Mouse (Mus musculus) stomach, postnatal 0 days (tissue): ENCODE measurements at regions not wholly inside any gene's neighbourhood (a gene's known extent, or its start where the extent isn't known, plus 50 kb on each side); places are given as distances from the start of the nearest gene placed in this dataset.

Experiments used
- ATAC-seq: fragments of 200-750 bp; cut with Nextera tagmentation; 2 replicates; pipeline ENCODE4 v1.8.0; 2017; ENCODE audit not compliant: low FRiP score, low TSS enrichment
- DNase-seq: peaks from one replicate; pipeline ENCODE4 v3.0.0-alpha.2; 2016; ENCODE audit warnings: low spot score
- H3K27ac ChIP-seq: fragments of 300-500 bp; sonication (generic); replicated peaks from 2 replicates; pipeline ENCODE4 v1.5.1; 2014; ENCODE audit warnings: mild to moderate bottlenecking, control low read depth
- H3K27me3 ChIP-seq: fragments of 300-500 bp; sonication (generic); 2 replicates; pipeline ENCODE4 v1.6.1; 2014; ENCODE audit warnings: low read length; ENCODE audit not compliant: control insufficient read depth, insufficient read depth
- H3K36me3 ChIP-seq: fragments of 300-500 bp; sonication (generic); 2 replicates; pipeline ENCODE4 v1.6.1; 2014; ENCODE audit warnings: low read length, mixed read lengths; ENCODE audit not compliant: control insufficient read depth, insufficient read depth
- H3K4me1 ChIP-seq: fragments of 300-500 bp; sonication (generic); replicated peaks from 2 replicates; pipeline ENCODE4 v1.6.1; 2014; ENCODE audit warnings: antibody characterized with exemption; ENCODE audit not compliant: control insufficient read depth, insufficient read depth
- H3K4me2 ChIP-seq: fragments of 300-500 bp; sonication (generic); replicated peaks from 2 replicates; pipeline ENCODE4 v1.6.1; 2014; ENCODE audit warnings: low read depth, mild to moderate bottlenecking, control low read depth, moderate library complexity
- H3K4me3 ChIP-seq: fragments of 300-500 bp; sonication (generic); 2 replicates; pipeline ENCODE4 v1.5.1; 2014; ENCODE audit warnings: low read depth, low read length, control low read depth
- H3K9ac ChIP-seq: fragments of 300-500 bp; sonication (generic); 2 replicates; pipeline ENCODE4 v1.6.1; 2014; ENCODE audit warnings: mild to moderate bottlenecking, low read length, control low read depth, mixed read lengths
- H3K9me3 ChIP-seq: fragments of 300-500 bp; sonication (generic); 2 replicates; pipeline ENCODE4 v1.6.1; 2016; ENCODE audit warnings: low read length; ENCODE audit not compliant: control insufficient read depth
- CTCF ChIP-seq: IDR thresholded peaks from 2 replicates; pipeline ENCODE4 v1.5.1; 2016; ENCODE audit warnings: antibody characterized with exemption, low read depth, mild to moderate bottlenecking, moderate library complexity
- EP300 ChIP-seq: optimal IDR thresholded peaks from 2 replicates; pipeline ENCODE3; 2016; ENCODE audit warnings: antibody characterized with exemption
- whole genome bisulfite sequencing: fragments of 180-500 bp; shearing (Covaris S2); extraction: QIAGEN DNeasy Blood & Tissue Kit; methylation state at CpG from one replicate; pipeline ENCODE4 v1.1.7; 2014; 5-methylcytosine and 5-hydroxymethylcytosine counted together

- H3K27ac ChIP-seq: no peak overlapping the region
- ATAC-seq (no peak), DNase-seq (no peak)
- H3K4me3 ChIP-seq: no peak overlapping the region
- H3K36me3 ChIP-seq: no peaks in the 10 kb centered on the region
- H3K4me2 ChIP-seq: no peak overlapping the region
- WGBS: 47% methylated on average over 3 of the region's 3 CpGs
- H3K9me3 ChIP-seq: no peaks in the 10 kb centered on the region
- no peaks in the 10 kb centered on the region for H3K27me3 ChIP-seq
- no peaks in the 10 kb centered on the region for H3K4me1 ChIP-seq
- TF ChIP-seq CTCF (no peak), EP300 (no peak)
- no peak overlapping the region for H3K9ac ChIP-seq
Measured at GRCm38 (mm10) chr15:62743879-62744278, 1101.1 kb downstream of the Gsdmc2 start.

- Histone ChIP-seq H3K4me3 (no peak overlapping the region), H3K27ac (no peak overlapping the region), H3K36me3 (no peaks in the 10 kb centered on the region), H3K4me2 (no peak overlapping the region), H3K4me1 (no peaks in the 10 kb centered on the region), H3K9me3 (no peaks in the 10 kb centered on the region), H3K9ac (no peak overlapping the region), H3K27me3 (no peaks in the 10 kb centered on the region)
- no peak for DNase-seq
- ATAC-seq: no peak
- 73% methylated on average over 2 of the region's 2 CpGs for WGBS
- no peak for TF ChIP-seq EP300
Measured at GRCm38 (mm10) chr15:62740746-62741145, 1104.2 kb downstream of the Gsdmc2 start.

GRCm38 (mm10) chr15:62735334-62735733 is 1109.6 kb downstream of the Gsdmc2 start:
- Histone ChIP-seq H3K9ac (no peak overlapping the region), H3K4me2 (no peak overlapping the region), H3K9me3 (no peaks in the 10 kb centered on the region), H3K4me3 (no peak overlapping the region), H3K27me3 (no peaks in the 10 kb centered on the region), H3K27ac (no peak overlapping the region), H3K4me1 (no peaks in the 10 kb centered on the region), H3K36me3 (no peaks in the 10 kb centered on the region)
- ATAC-seq (no peak), DNase-seq (no peak)
- 46% methylated on average over 1 of the region's 1 CpGs for WGBS
- TF ChIP-seq CTCF: no peak
- TF ChIP-seq EP300: no peak

- no peak overlapping the region for H3K9ac ChIP-seq
- H3K9me3 ChIP-seq: no peaks in the 10 kb centered on the region
- DNase-seq (no peak), ATAC-seq (no peak)
- no peak overlapping the region for H3K4me2 ChIP-seq
- no peak overlapping the region for H3K27ac ChIP-seq
- TF ChIP-seq CTCF (no peak), EP300 (no peak)
- H3K36me3 ChIP-seq: no peaks in the 10 kb centered on the region
- H3K4me3 ChIP-seq: no peak overlapping the region
- 53% methylated on average over 3 of the region's 3 CpGs for WGBS
- H3K27me3 ChIP-seq: no peaks in the 10 kb centered on the region
- H3K4me1 ChIP-seq: no peaks in the 10 kb centered on the region
Measured at GRCm38 (mm10) chr15:62734900-62735299, 1110.1 kb downstream of the Gsdmc2 start.

- ATAC-seq: no peak
- H3K27me3 ChIP-seq: no peaks in the 10 kb centered on the region
- TF ChIP-seq CTCF (no peak), EP300 (no peak)
- DNase-seq: no peak
- no peak overlapping the region for H3K27ac ChIP-seq
- no peaks in the 10 kb centered on the region for H3K36me3 ChIP-seq
- no peak overlapping the region for H3K4me2 ChIP-seq
- no peak overlapping the region for H3K9ac ChIP-seq
- 30% methylated on average over 3 of the region's 3 CpGs for WGBS
- H3K4me3 ChIP-seq: no peak overlapping the region
- no peaks in the 10 kb centered on the region for H3K9me3 ChIP-seq
- no peaks in the 10 kb centered on the region for H3K4me1 ChIP-seq
Measured at GRCm38 (mm10) chr15:62730524-62730923, 1114.5 kb downstream of the Gsdmc2 start.

GRCm38 (mm10) chr15:62714265-62714664 is 1130.7 kb downstream of the Gsdmc2 start:
- peak; percentile 47 for DNase-seq
- H3K27me3 ChIP-seq: no peaks in the 10 kb centered on the region
- no peaks in the 10 kb centered on the region for H3K4me1 ChIP-seq
- H3K9me3 ChIP-seq: no peaks in the 10 kb centered on the region
- TF ChIP-seq EP300 (no peak), CTCF (no peak)
- H3K36me3 ChIP-seq: no peaks in the 10 kb centered on the region
- H3K9ac ChIP-seq: no peak overlapping the region
- no peak overlapping the region for H3K27ac ChIP-seq
- no peak overlapping the region for H3K4me2 ChIP-seq
- H3K4me3 ChIP-seq: no peak overlapping the region
- 0 out of 2 replicates have a peak, but pooled peaks have one; percentile 52 for ATAC-seq
- WGBS: 26% methylated on average over 3 of the region's 3 CpGs
